Mouse (Mus musculus) frontal cortex, adult (tissue): ENCODE results near the gene Tprgl.
A peak's percentile ranks its signal among the peaks of the same experiment; 100 is the strongest.

Source experiments
- ATAC-seq: cut with Nextera tagmentation; 2 replicates; pipeline ENCODE4 v1.9.2; 2017; ENCODE audit warnings: mild to moderate bottlenecking, moderate library complexity, mixed read lengths; ENCODE audit not compliant: low TSS enrichment

Gene Tprgl

GRCm38 (mm10) chr4:154119208-154119607, 41.3 kb downstream of the Tprgl start:
- no peak for ATAC-seq

GRCm38 (mm10) chr4:154118782-154119181, 41.7 kb downstream of the Tprgl start:
- ATAC-seq = no peak

DNA sequence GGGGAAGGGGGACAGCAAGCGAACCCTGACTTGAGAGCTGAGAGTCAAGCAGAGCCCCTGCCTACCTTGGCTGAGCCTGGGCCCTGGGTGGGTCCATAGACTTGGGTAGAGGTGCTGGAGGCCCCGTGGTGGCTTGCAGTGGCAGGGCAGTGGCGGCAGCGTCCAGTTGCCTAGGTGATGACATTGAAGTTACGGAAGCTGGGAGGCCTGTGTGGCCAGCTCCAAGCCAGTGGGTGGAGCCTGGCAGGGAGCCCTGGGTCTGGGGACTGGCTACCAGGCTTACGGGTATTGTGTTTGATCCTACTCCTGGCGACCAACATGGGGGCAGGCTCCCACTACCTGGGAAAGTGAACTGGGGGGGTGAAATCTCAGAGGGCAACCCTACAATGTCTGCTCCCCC, 44.0 kb downstream of the Tprgl start:
- ATAC-seq = no peak

DNA sequence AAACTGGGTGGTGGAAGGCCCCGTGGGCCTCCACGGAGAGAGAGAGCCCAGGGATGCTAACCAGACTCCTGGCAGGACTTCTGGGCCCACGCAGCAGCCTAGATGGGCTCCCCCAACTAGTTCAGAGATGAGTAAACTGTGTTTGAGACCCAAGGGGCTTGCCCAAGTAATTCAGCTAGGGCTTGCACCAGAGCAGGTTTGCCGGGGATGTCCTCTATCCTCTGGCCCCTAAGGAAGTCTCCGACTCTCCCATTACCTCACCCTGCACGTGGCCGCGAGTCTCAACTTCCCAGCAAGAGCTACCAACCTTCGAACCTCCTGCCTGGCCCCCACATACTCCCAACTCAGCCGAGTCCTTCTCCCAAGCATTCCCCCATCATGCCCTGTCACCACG, 50.6 kb downstream of the Tprgl start:
- no peak for ATAC-seq

DNA sequence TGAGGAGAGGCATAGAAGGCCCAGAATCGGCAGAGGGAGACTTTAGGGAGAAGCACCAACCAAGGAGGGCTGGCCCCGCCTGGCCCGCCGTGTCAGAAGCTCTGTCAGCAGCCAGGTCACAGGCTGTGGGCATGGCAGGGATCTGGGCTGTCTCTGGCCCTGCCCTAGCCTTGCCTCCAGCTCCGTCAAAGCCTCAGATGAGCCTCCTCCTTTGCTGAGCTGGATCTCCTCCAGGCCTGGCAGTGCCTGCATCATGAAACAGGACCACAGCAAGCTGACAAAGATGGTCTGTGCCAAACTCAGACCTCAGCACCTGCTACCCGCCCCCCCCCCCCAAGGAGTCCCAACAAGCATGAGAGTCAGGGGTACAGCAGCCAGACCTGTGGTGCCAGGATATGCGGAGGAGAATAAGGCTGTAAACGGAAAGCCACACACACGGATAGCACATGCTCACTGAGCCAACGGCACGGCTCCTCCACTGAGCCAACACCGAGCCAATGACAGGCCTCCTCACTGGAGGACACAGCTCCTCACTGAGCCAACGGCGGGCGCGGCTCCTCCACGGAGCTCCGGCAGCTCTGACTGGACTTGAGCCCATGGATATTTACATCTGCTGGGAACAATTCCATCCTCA, 51.1 kb downstream of the Tprgl start:
- peak; percentile 98 for ATAC-seq
